Mouse (Mus musculus) CH12.LX (cell line): ENCODE measurements around the gene Tomm20. TPM values are rescaled to one million over a fixed set of nuclear protein-coding genes. Genes with fewer than 3 reads are reported as not detected.

Source experiments
- DNase-seq: peaks from one replicate; pipeline ENCODE4 v3.0.0-alpha.2; 2013; ENCODE audit errors: extremely low read depth
- H3K27ac ChIP-seq: 2 replicates; pipeline ENCODE4 v1.5.1; 2012; ENCODE audit warnings: low read depth, mild to moderate bottlenecking, control low read depth, moderate library complexity; ENCODE audit not compliant: insufficient read depth
- H3K27me3 ChIP-seq: replicated peaks from 2 replicates; pipeline ENCODE3; 2012; ENCODE audit warnings: inconsistent platforms
- H3K36me3 ChIP-seq, 2 experiments: replicated peaks in 1 of 2; 2 replicates each; pipeline versions ENCODE3 to v1.6.1; 2012; ENCODE audit warnings: inconsistent platforms in 1 of 2, low read length in 1 of 2, mild to moderate bottlenecking in 1 of 2, mixed read lengths in 1 of 2, moderate library complexity in 1 of 2; ENCODE audit not compliant: control insufficient read depth in 1 of 2, insufficient read depth in 1 of 2
- H3K4me1 ChIP-seq, 2 experiments: 2 replicates each; pipeline ENCODE4 v1.6.1; 2012; ENCODE audit warnings: inconsistent platforms in 1 of 2, moderate library complexity in 1 of 2; ENCODE audit not compliant: insufficient read depth in 2 of 2, control insufficient read depth in 1 of 2
- H3K4me2 ChIP-seq: 2 replicates; pipeline ENCODE4 v1.6.1; 2012; ENCODE audit warnings: low read depth, mild to moderate bottlenecking, control low read depth; ENCODE audit not compliant: poor library complexity, insufficient read depth, severe bottlenecking
- H3K4me3 ChIP-seq, 3 experiments: fragments of 150-350 bp in 1 of 3; sonication (generic) in 1 of 3; replicated peaks in 1 of 3; 2 replicates each; pipeline versions ENCODE3 to v1.5.1; 2011 to 2012; ENCODE audit warnings: low read depth in 2 of 3, low read length in 2 of 3, mild to moderate bottlenecking in 2 of 3, moderate library complexity in 2 of 3, control low read depth in 1 of 3, improper control_type of control experiment in 1 of 3, inconsistent platforms in 1 of 3, mixed read lengths in 1 of 3; ENCODE audit not compliant: poor library complexity in 1 of 3
- H3K79me2 ChIP-seq: replicated peaks from 2 replicates; pipeline ENCODE4 v1.6.1; 2012; ENCODE audit warnings: mild to moderate bottlenecking, moderate library complexity; ENCODE audit not compliant: control insufficient read depth, poor library complexity, insufficient read depth, severe bottlenecking; ENCODE audit errors: extremely low read depth
- H3K9ac ChIP-seq: 2 replicates; pipeline ENCODE4 v1.6.1; 2012; ENCODE audit warnings: low read depth, mild to moderate bottlenecking, control low read depth, moderate library complexity; ENCODE audit not compliant: insufficient read depth
- H3K9me3 ChIP-seq: replicated peaks from 2 replicates; pipeline ENCODE3; 2012; ENCODE audit warnings: low read length, inconsistent platforms, mixed read lengths
- BHLHE40 ChIP-seq: IDR thresholded peaks from 2 replicates; pipeline ENCODE4 v1.6.1; 2011; ENCODE audit warnings: mild to moderate bottlenecking, low read depth, low read length, improper control_type of control experiment
- CHD1 ChIP-seq: IDR thresholded peaks from 2 replicates; pipeline ENCODE4 v1.6.1; 2012; ENCODE audit warnings: low read depth, low read length, improper control_type of control experiment, inconsistent platforms
- CHD2 ChIP-seq: IDR thresholded peaks from 2 replicates; pipeline ENCODE4 v1.6.1; 2011; ENCODE audit warnings: low read length, improper control_type of control experiment
- CTCF ChIP-seq, 2 experiments: IDR thresholded peaks in 1 of 2; conservative IDR thresholded peaks in 1 of 2; 2 replicates each; pipeline ENCODE4 v1.5.1; 2011 to 2012; ENCODE audit warnings: low read depth in 2 of 2, low read length in 2 of 2, improper control_type of control experiment in 1 of 2, inconsistent platforms in 1 of 2, mild to moderate bottlenecking in 1 of 2, moderate library complexity in 1 of 2
- E2F4 ChIP-seq: IDR thresholded peaks from 2 replicates; pipeline ENCODE4 v1.6.1; 2011; ENCODE audit warnings: low read depth, low read length, improper control_type of control experiment; ENCODE audit not compliant: insufficient replicate concordance
- ELF1 ChIP-seq: IDR thresholded peaks from 2 replicates; pipeline ENCODE4 v1.6.1; 2014; ENCODE audit warnings: low read depth, mild to moderate bottlenecking, inconsistent platforms, low read length, improper control_type of control experiment
- EP300 ChIP-seq: IDR thresholded peaks from 2 replicates; pipeline ENCODE4 v1.6.1; 2011; ENCODE audit warnings: low read length, improper control_type of control experiment
- ETS1 ChIP-seq: conservative IDR thresholded peaks from 2 replicates; pipeline ENCODE4 v1.6.1; 2012; ENCODE audit warnings: low read depth, mild to moderate bottlenecking, inconsistent platforms, low read length, improper control_type of control experiment, moderate library complexity
- GABPA ChIP-seq: IDR thresholded peaks from 2 replicates; pipeline ENCODE4 v1.6.1; 2012; ENCODE audit warnings: low read depth, low read length, improper control_type of control experiment, inconsistent platforms; ENCODE audit not compliant: insufficient replicate concordance
- HCFC1 ChIP-seq: IDR thresholded peaks from 2 replicates; pipeline ENCODE4 v1.6.1; 2012; ENCODE audit warnings: low read depth, mild to moderate bottlenecking, inconsistent platforms, low read length, improper control_type of control experiment
- IRF4 ChIP-seq: IDR thresholded peaks from 2 replicates; pipeline ENCODE4 v1.6.1; 2014; ENCODE audit warnings: low read depth, mild to moderate bottlenecking, inconsistent platforms, low read length, improper control_type of control experiment
- JUN ChIP-seq: IDR thresholded peaks from 2 replicates; pipeline ENCODE4 v1.6.1; 2011; ENCODE audit warnings: low read depth, mild to moderate bottlenecking, low read length, improper control_type of control experiment, moderate library complexity; ENCODE audit not compliant: insufficient read depth
- JUND ChIP-seq: conservative IDR thresholded peaks from 2 replicates; pipeline ENCODE4 v1.6.1; 2011; ENCODE audit warnings: low read depth, low read length, improper control_type of control experiment
- KAT2A ChIP-seq: IDR thresholded peaks from 2 replicates; pipeline ENCODE4 v1.6.1; 2012; ENCODE audit warnings: low read length, improper control_type of control experiment, inconsistent platforms; ENCODE audit not compliant: insufficient replicate concordance
- MAFK ChIP-seq: IDR thresholded peaks from 2 replicates; pipeline ENCODE4 v1.6.1; 2011; ENCODE audit warnings: low read length, improper control_type of control experiment; ENCODE audit not compliant: insufficient replicate concordance
- MAX ChIP-seq: IDR thresholded peaks from 2 replicates; pipeline ENCODE4 v1.6.1; 2011; ENCODE audit warnings: low read length, improper control_type of control experiment
- MAZ ChIP-seq: IDR thresholded peaks from 2 replicates; pipeline ENCODE4 v1.6.1; 2012; ENCODE audit warnings: low read depth, mild to moderate bottlenecking, inconsistent platforms, low read length, improper control_type of control experiment, moderate library complexity
- MEF2A ChIP-seq: IDR thresholded peaks from 2 replicates; pipeline ENCODE4 v1.6.1; 2014; ENCODE audit warnings: low read depth, mild to moderate bottlenecking, inconsistent platforms, low read length, improper control_type of control experiment, borderline replicate concordance
- MXI1 ChIP-seq: IDR thresholded peaks from 2 replicates; pipeline ENCODE4 v1.6.1; 2011; ENCODE audit warnings: mild to moderate bottlenecking, low read depth, low read length, improper control_type of control experiment
- MYC ChIP-seq: IDR thresholded peaks from 2 replicates; pipeline ENCODE4 v1.6.1; 2011; ENCODE audit warnings: low read depth, mild to moderate bottlenecking, improper control_type of control experiment, low read length
- NELFE ChIP-seq: IDR thresholded peaks from 2 replicates; pipeline ENCODE4 v1.6.1; 2011; ENCODE audit warnings: low read depth, low read length, improper control_type of control experiment
- NRF1 ChIP-seq: IDR thresholded peaks from 2 replicates; pipeline ENCODE4 v1.6.1; 2014; ENCODE audit warnings: low read depth, mild to moderate bottlenecking, inconsistent platforms, low read length, improper control_type of control experiment, moderate library complexity
- PAX5 ChIP-seq: IDR thresholded peaks from 2 replicates; pipeline ENCODE4 v1.6.1; 2012; ENCODE audit warnings: low read length, inconsistent platforms, mixed read lengths
- POLR2A ChIP-seq: IDR thresholded peaks from 2 replicates; pipeline ENCODE4 v1.6.1; 2011; ENCODE audit warnings: low read depth, mild to moderate bottlenecking, improper control_type of control experiment, low read length
- POLR2AphosphoS2 ChIP-seq: IDR thresholded peaks from 2 replicates; pipeline ENCODE4 v1.6.1; 2011; ENCODE audit warnings: low read depth, low read length, improper control_type of control experiment
- RAD21 ChIP-seq: IDR thresholded peaks from 2 replicates; pipeline ENCODE4 v1.6.1; 2011; ENCODE audit warnings: low read depth, mild to moderate bottlenecking, low read length, improper control_type of control experiment, moderate library complexity
- RCOR1 ChIP-seq: conservative IDR thresholded peaks from 2 replicates; pipeline ENCODE4 v1.6.1; 2012; ENCODE audit warnings: low read depth, mild to moderate bottlenecking, inconsistent platforms, low read length, improper control_type of control experiment
- SIN3A ChIP-seq: IDR thresholded peaks from 2 replicates; pipeline ENCODE4 v1.6.1; 2012; ENCODE audit warnings: low read length, improper control_type of control experiment, inconsistent platforms
- SMC3 ChIP-seq: IDR thresholded peaks from 2 replicates; pipeline ENCODE4 v1.6.1; 2011; ENCODE audit warnings: low read depth, low read length, improper control_type of control experiment
- TBP ChIP-seq: conservative IDR thresholded peaks from 2 replicates; pipeline ENCODE4 v1.6.1; 2011; ENCODE audit warnings: low read depth, low read length, improper control_type of control experiment
- TCF12 ChIP-seq: IDR thresholded peaks from 2 replicates; pipeline ENCODE4 v1.6.1; 2014; ENCODE audit warnings: low read depth, mild to moderate bottlenecking, inconsistent platforms, low read length, improper control_type of control experiment
- UBTF ChIP-seq: IDR thresholded peaks from 2 replicates; pipeline ENCODE4 v1.6.1; 2012; ENCODE audit warnings: low read depth, mild to moderate bottlenecking, inconsistent platforms, low read length, improper control_type of control experiment, moderate library complexity
- USF1 ChIP-seq: IDR thresholded peaks from 2 replicates; pipeline ENCODE4 v1.6.1; 2014; ENCODE audit warnings: low read depth, mild to moderate bottlenecking, inconsistent platforms, low read length, improper control_type of control experiment
- USF2 ChIP-seq: conservative IDR thresholded peaks from 2 replicates; pipeline ENCODE4 v1.6.1; 2011; ENCODE audit warnings: low read depth, low read length, improper control_type of control experiment
- ZC3H11A ChIP-seq: IDR thresholded peaks from 2 replicates; pipeline ENCODE4 v1.6.1; 2012; ENCODE audit warnings: low read depth, mild to moderate bottlenecking, inconsistent platforms, low read length, improper control_type of control experiment
- ZKSCAN1 ChIP-seq: IDR thresholded peaks from 2 replicates; pipeline ENCODE4 v1.6.1; 2012; ENCODE audit warnings: low read depth, inconsistent platforms, low read length, improper control_type of control experiment, borderline replicate concordance
- ZMIZ1 ChIP-seq: IDR thresholded peaks from 2 replicates; pipeline ENCODE4 v1.6.1; 2012; ENCODE audit warnings: low read depth, mild to moderate bottlenecking, inconsistent platforms, low read length, improper control_type of control experiment
- ZNF384 ChIP-seq: IDR thresholded peaks from 2 replicates; pipeline ENCODE4 v1.6.1; 2012; ENCODE audit warnings: low read depth, low read length, improper control_type of control experiment, inconsistent platforms
- dilution Hi-C: fragments of 300-500 bp; cut with MboI; formaldehyde crosslinking; loops from 2 replicates; pipeline ENCODE4 v1.14.3; 2020; ENCODE audit warnings: low sequenced_read_pairs; ENCODE audit not compliant: extremely low pct_unique_long_range_greater_than_20kb, extremely low pct_ligation_motif_present
- in situ Hi-C: fragments of 300-500 bp; cut with MboI; formaldehyde crosslinking; loops from 3 replicates; pipeline ENCODE4 v1.14.3; 2019; ENCODE audit warnings: low sequenced_read_pairs, low pct_ligation_motif_present, low pct_unique_long_range_greater_than_20kb, mixed read lengths
- polyA plus RNA-seq: library from polyadenylated mRNA; unstranded; fragments of >175 nt; gene quantifications from 2 replicates; pipeline ENCODE4 v1.2.1, GENCODE M21; 2012; ENCODE audit warnings: low read depth; ENCODE audit not compliant: insufficient read length
- total RNA-seq, 2 experiments: library from RNA; depleted of rRNA; stranded (reverse); fragments of 300-350 nt in 1 of 2; fragments of >200 nt in 1 of 2; gene quantifications; 2 replicates each; pipeline ENCODE4 v1.2.3; 2012 to 2014

The Tomm20 gene
- total and polyA plus RNA-seq, 3 experiments = 130 to 513 (median 394) TPM

DNA sequence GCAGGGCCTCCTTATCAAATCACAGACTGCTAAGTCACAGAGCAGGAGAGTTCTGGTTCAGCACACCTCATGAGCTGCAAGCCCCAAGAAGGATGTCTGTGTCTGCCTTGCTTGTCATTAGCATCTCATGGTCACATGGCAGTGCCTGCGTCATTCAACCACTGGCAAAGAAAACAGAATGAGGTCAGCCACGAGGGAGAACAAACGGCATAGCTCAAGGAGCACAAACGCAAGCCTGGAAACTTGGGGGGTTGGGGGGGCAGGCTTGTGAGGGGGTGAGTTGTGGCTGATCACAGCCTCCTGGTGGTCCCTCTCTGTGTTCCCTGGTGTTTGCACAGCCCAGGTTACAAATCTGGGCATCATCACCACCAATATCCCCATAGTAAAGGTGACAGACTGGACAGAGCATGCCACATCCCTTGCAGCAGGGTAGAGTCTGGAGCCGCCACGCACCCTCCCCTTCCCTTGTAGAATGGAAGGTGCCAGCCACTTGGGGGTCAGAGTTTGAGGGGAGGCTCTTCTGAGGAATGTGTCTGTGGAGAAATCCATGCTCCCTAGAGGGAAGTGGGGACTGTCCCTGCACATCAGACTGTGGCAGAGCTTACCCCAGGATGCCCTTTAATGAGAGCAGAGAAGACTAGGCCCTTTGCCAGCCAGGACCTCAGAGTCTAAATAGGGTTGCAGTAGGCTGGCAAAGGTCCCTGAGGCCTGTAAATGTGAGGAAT lies 61.3 kb downstream of the Tomm20 start:
- dilution Hi-C loops = no loop called here
- H3K4me2 ChIP-seq = peak overlapping the region; percentile 17; the same call in 1 of the 2 replicates

DNA sequence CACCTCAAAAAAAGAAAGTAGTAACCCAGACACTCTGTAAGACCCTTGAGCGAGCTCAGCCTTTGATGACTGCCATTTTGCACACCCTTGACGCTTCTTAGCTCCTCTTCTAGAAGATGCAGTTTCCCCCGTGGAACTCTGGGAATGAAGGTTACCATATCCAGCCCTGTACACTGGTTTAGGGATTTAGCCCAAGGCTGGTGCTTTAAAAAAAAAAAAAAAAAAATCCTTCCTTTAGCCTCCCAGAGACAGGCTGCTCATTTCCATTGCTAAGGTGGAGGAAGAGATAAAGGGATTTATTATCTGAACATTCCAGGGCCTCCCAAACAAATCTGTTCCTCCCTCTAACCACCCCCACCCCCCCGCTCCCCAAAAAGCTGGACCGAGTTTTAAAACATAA lies 61.9 kb downstream of the Tomm20 start:
- Histone ChIP-seq H3K4me3 (no peak overlapping the region), H3K27ac (no peak overlapping the region), H3K4me1 (peaks cover 60 to 88% of the 10 kb centered on the region in 2 experiments), H3K27me3 (no peaks in the 10 kb centered on the region), H3K9ac (0 out of 2 replicates have a peak overlapping the region, but pooled peaks have one; percentile 5), H3K4me2 (0 out of 2 replicates have a peak overlapping the region, but pooled peaks have one; percentile 7), H3K79me2 (no peaks in the 10 kb centered on the region), H3K9me3 (no peaks in the 10 kb centered on the region), H3K36me3 (peaks cover 0 to 2% of the 10 kb centered on the region in 2 experiments)
- no peak for DNase-seq
- dilution Hi-C loops = no loop called here
- TF ChIP-seq ZMIZ1 = no peak
- in situ Hi-C loops = loop anchor here (5.0 kb wide), 2 partner anchors 34 to 36 kb away; no protein-coding TSS in a partner anchor

More for the DNA sequence above, 61.3 kb downstream of the Tomm20 start:
- H3K9ac ChIP-seq = no peak overlapping the region
- H3K9me3 ChIP-seq = no peaks in the 10 kb centered on the region
- peaks cover 0 to 2% of the 10 kb centered on the region in 2 experiments for H3K36me3 ChIP-seq
- DNase-seq = peak; percentile 95
- H3K4me3 ChIP-seq = peak overlapping the region in 2 of 3 experiments; percentile 25 to 36
- peaks cover 60 to 86% of the 10 kb centered on the region in 2 experiments for H3K4me1 ChIP-seq
- no peaks in the 10 kb centered on the region for H3K79me2 ChIP-seq
- peak overlapping the region; percentile 91 for H3K27ac ChIP-seq
- in situ Hi-C loops = loop anchor here (5.0 kb wide), 2 partner anchors 33 to 37 kb away; no protein-coding TSS in a partner anchor
- TF ChIP-seq ZKSCAN1 = no peak
- no peak for TF ChIP-seq UBTF
- TF ChIP-seq RAD21 = no peak; the same call in 1 of the 2 replicates
- TF ChIP-seq IRF4 = peak; percentile 50; the same call in 1 of the 2 replicates
- no peak for TF ChIP-seq GABPA
- TF ChIP-seq JUND = no peak; the same call in 1 of the 2 replicates
- no peak for TF ChIP-seq CHD1
- TF ChIP-seq ZC3H11A = no peak
- no peak for TF ChIP-seq SIN3A
- peak; percentile 82 for TF ChIP-seq USF2
- no peak for TF ChIP-seq POLR2AphosphoS2
- peak; percentile 84 for TF ChIP-seq MYC
- peak; percentile 17; the same call in 1 of the 2 replicates for TF ChIP-seq JUN
- no peak for TF ChIP-seq TBP
- TF ChIP-seq NRF1 = no peak
- no peak for TF ChIP-seq PAX5
- 0 out of 2 replicates have a peak, but pooled peaks have one; percentile 41 for TF ChIP-seq RCOR1
- TF ChIP-seq HCFC1 = no peak
- TF ChIP-seq BHLHE40 = peak; percentile 93
- 0 out of 2 replicates have a peak, but pooled peaks have one; percentile 38 for TF ChIP-seq ELF1
- no peak for TF ChIP-seq ZNF384
- TF ChIP-seq MAZ = 0 out of 2 replicates have a peak, but pooled peaks have one; percentile 55
- TF ChIP-seq POLR2A = 0 out of 2 replicates have a peak, but pooled peaks have one; percentile 18
- no peak for TF ChIP-seq ZMIZ1
- no peak for TF ChIP-seq MAFK
- TF ChIP-seq ETS1 = peak; percentile 97
- no peak for TF ChIP-seq E2F4
- TF ChIP-seq EP300 = peak; percentile 65
- peak; percentile 68; the same call in 1 of the 2 replicates for TF ChIP-seq MXI1
- no peak for TF ChIP-seq NELFE
- TF ChIP-seq KAT2A = no peak
- no peak for TF ChIP-seq SMC3
- peak; percentile 59; the same call in 1 of the 2 replicates for TF ChIP-seq CHD2
- TF ChIP-seq CTCF (conservative IDR thresholded peaks at IDR 0.05 in 1 of 2, IDR thresholded peaks at IDR 0.05 in 1 of 2; ENCODE audit: low read depth in 2 of 2, low read length in 2 of 2) = no peak
- peak; percentile 77; the same call in 1 of the 2 replicates for TF ChIP-seq TCF12
- TF ChIP-seq USF1 = peak; percentile 87
- TF ChIP-seq MAX = peak; percentile 97
- TF ChIP-seq MEF2A = peak; percentile 68
- H3K27me3 ChIP-seq = no peaks in the 10 kb centered on the region
